Mouse (Mus musculus): ENCODE data around the gene Elovl5. TPM values are rescaled to one million over a fixed set of nuclear protein-coding genes. Genes with fewer than 3 reads are reported as not detected.

Gene Elovl5
- polyA plus RNA-seq, 1 experiment from 2014 or later = 94.6 TPM

- no peak overlapping the region for H3K9ac ChIP-seq (ENCODE audit: low read length)
- no peak overlapping the region for H3K4me2 ChIP-seq (ENCODE audit: low read depth, low read length)
- H3K27me3 ChIP-seq (ENCODE audit: control insufficient read depth, insufficient read depth, low read depth, low read length) = no peaks in the 10 kb centered on the region
- no peaks in the 10 kb centered on the region for H3K36me3 ChIP-seq (ENCODE audit: control insufficient read depth, insufficient read depth, low read length)
- ATAC-seq (ENCODE audit: low read depth) = no peak
- no peak overlapping the region for H3K27ac ChIP-seq (ENCODE audit: low read length)
- H3K4me1 ChIP-seq (replicated peaks; ENCODE audit: control insufficient read depth, insufficient read depth, low read length) = peaks cover 5% of the 10 kb centered on the region; the same call in 1 of the 2 replicates
- no peaks in the 10 kb centered on the region for H3K9me3 ChIP-seq (ENCODE audit: control insufficient read depth, low read length)
- 79% methylated on average over 10 of the region's 10 CpGs for WGBS
- H3K4me3 ChIP-seq (ENCODE audit: low read length) = no peak overlapping the region
Observed at GRCm38 (mm10) chr9:78030835-78031456, 113.8 kb downstream of the Elovl5 start.

GRCm38 (mm10) chr9:78032930-78033329 is 115.8 kb downstream of the Elovl5 start:
- 52% methylated on average over 4 of the region's 4 CpGs for WGBS
- H3K27ac ChIP-seq (ENCODE audit: low read length) = peak overlapping the region; percentile 88
- peak; percentile 71 for ATAC-seq (ENCODE audit: low read depth)
- peaks cover 5% of the 10 kb centered on the region; the same call in 1 of the 2 replicates for H3K4me1 ChIP-seq (replicated peaks; ENCODE audit: control insufficient read depth, insufficient read depth, low read length)
- no peaks in the 10 kb centered on the region for H3K27me3 ChIP-seq (ENCODE audit: control insufficient read depth, insufficient read depth, low read depth, low read length)
- H3K4me2 ChIP-seq (ENCODE audit: low read depth, low read length) = no peak overlapping the region
- no peaks in the 10 kb centered on the region for H3K9me3 ChIP-seq (ENCODE audit: control insufficient read depth, low read length)
- no peak overlapping the region for H3K4me3 ChIP-seq (ENCODE audit: low read length)
- H3K9ac ChIP-seq (ENCODE audit: low read length) = no peak overlapping the region
- H3K36me3 ChIP-seq (ENCODE audit: control insufficient read depth, insufficient read depth, low read length) = no peaks in the 10 kb centered on the region

Other genes starting within 250 kb of the Elovl5 start
- gene Gclc, start 162.8 kb upstream of the Elovl5 start, polyA plus RNA-seq (2015; fragmentation: Nextera tagmentation; extraction: Ambion mirVana) = 15.8 and 16.4 TPM in 2 replicates
- gene Gcm1, start 134.6 kb downstream of the Elovl5 start, polyA plus RNA-seq (2015; fragmentation: Nextera tagmentation; extraction: Ambion mirVana) = 0.39 and 0.41 TPM in 2 replicates
- gene Fbxo9, start 191.7 kb downstream of the Elovl5 start, polyA plus RNA-seq (2015; fragmentation: Nextera tagmentation; extraction: Ambion mirVana) = 38.6 and 42.9 TPM in 2 replicates
- 18.7 and 21.2 TPM in 2 replicates for gene Ick, start 191.8 kb downstream of the Elovl5 start, polyA plus RNA-seq (2015; fragmentation: Nextera tagmentation; extraction: Ambion mirVana)

All from lung, embryonic 16.5 days (tissue).